Mouse (Mus musculus) myocyte (in vitro differentiated cells): ENCODE measurements at regions not wholly inside any gene's neighbourhood (a gene's known extent, or its start where the extent isn't known, plus 50 kb on each side); places are given as distances from the start of the nearest gene placed in this dataset.

Source experiments
- CEBPB ChIP-seq: IDR thresholded peaks from 2 replicates; pipeline ENCODE4 v1.6.1; 2011; ENCODE audit warnings: mild to moderate bottlenecking, moderate library complexity; ENCODE audit not compliant: poor library complexity, insufficient read depth, severe bottlenecking
- E2F4 ChIP-seq: IDR thresholded peaks from one replicate; pipeline ENCODE4 v1.6.1; 2011; ENCODE audit warnings: mild to moderate bottlenecking, control low read depth, moderate library complexity; ENCODE audit not compliant: insufficient read depth
- MYOD1 ChIP-seq, 3 experiments: IDR thresholded peaks; one replicate each; pipeline ENCODE4 v1.6.1; 2011; ENCODE audit warnings: control low read depth in 2 of 3, low read depth in 2 of 3, mild to moderate bottlenecking in 2 of 3, moderate library complexity in 1 of 3; ENCODE audit not compliant: insufficient read length in 2 of 3, control insufficient read depth in 1 of 3
- MYOG ChIP-seq, 3 experiments: IDR thresholded peaks; one replicate each; pipeline ENCODE4 v1.6.1; 2011; ENCODE audit warnings: control low read depth in 2 of 3, low read depth in 2 of 3, mild to moderate bottlenecking in 2 of 3; ENCODE audit not compliant: insufficient read length in 2 of 3, control insufficient read depth in 1 of 3, insufficient read depth in 1 of 3
- POLR2A ChIP-seq: IDR thresholded peaks from one replicate; pipeline ENCODE4 v1.6.1; 2011; ENCODE audit warnings: low read depth, mild to moderate bottlenecking, control low read depth, moderate library complexity; ENCODE audit not compliant: insufficient read length
- POLR2AphosphoS2 ChIP-seq: IDR thresholded peaks from one replicate; pipeline ENCODE4 v1.6.1; 2011; ENCODE audit warnings: low read depth, control low read depth; ENCODE audit not compliant: insufficient read length
- TCF12 ChIP-seq: IDR thresholded peaks from one replicate; pipeline ENCODE4 v1.6.1; 2011; ENCODE audit warnings: mild to moderate bottlenecking, control low read depth; ENCODE audit not compliant: poor library complexity, insufficient read depth, severe bottlenecking
- USF1 ChIP-seq: IDR thresholded peaks from one replicate; pipeline ENCODE4 v1.6.1; 2011; ENCODE audit warnings: low read depth, mild to moderate bottlenecking, control low read depth, moderate library complexity

- TF ChIP-seq POLR2A (no peak), USF1 (no peak), E2F4 (no peak), MYOD1 (IDR thresholded peaks at IDR 0.05; ENCODE audit: control insufficient read depth in 1 of 3, insufficient read length in 2 of 3, low read depth in 2 of 3) (no peak), MYOG (IDR thresholded peaks at IDR 0.05; ENCODE audit: control insufficient read depth in 1 of 3, insufficient read depth in 1 of 3, insufficient read length in 2 of 3, low read depth in 2 of 3) (no peak), POLR2AphosphoS2 (no peak), CEBPB (no peak), TCF12 (no peak)
These were observed 81.5 kb downstream of the Pctp start for GRCm38 (mm10) chr11:89921146-89921545.
